Mouse (Mus musculus): ENCODE results near the gene Mad2l2.

DNA sequence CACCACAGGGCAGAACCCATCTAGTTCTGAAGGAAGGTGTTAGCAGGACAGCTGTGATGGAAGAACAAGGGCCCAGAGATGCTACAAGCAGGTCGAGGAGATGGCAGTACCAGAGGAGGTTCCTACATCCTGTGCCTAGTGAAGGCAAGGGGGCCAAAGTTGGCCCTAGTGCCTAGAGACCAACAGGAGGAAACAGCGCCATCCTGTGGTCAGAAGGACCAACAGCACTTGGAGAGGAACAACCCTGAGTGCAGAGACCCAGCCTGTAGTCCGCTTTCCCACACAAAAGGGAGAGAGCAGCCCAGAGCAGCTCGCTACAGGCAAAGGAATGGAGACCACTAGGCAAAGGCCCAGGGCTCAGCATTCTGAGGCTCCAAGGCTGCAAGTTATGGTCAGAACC is 55.6 kb downstream of the Mad2l2 start:
- 0 out of 2 replicates have a peak, but pooled peaks have one; percentile 10 for TF ChIP-seq CTCF (IDR thresholded peaks at IDR 0.05; ENCODE audit: borderline replicate concordance, insufficient read depth, low read depth, low read length)
- no peak for TF ChIP-seq POLR2A (IDR thresholded peaks at IDR 0.05; ENCODE audit: borderline replicate concordance, insufficient read depth, low read length)

Measured in cerebellum, adult 2 months (tissue).